Mouse (Mus musculus) olfactory bulb, adult 2 months (tissue): ENCODE measurements around the gene Dgcr8.
"Not testable (repeated sequence)": the region's sequence is repeated elsewhere in the genome, so short reads cannot be mapped to it uniquely, and the experiment has no call there.

Experiments used
- CTCF ChIP-seq: fragments of 200-500 bp; IDR thresholded peaks from 2 replicates; pipeline ENCODE4 v1.5.1; 2012; ENCODE audit warnings: low read depth, mild to moderate bottlenecking, low read length, moderate library complexity; ENCODE audit not compliant: insufficient read depth
- POLR2A ChIP-seq: fragments of 200-500 bp; IDR thresholded peaks from 2 replicates; pipeline ENCODE4 v1.6.1; 2012; ENCODE audit warnings: mild to moderate bottlenecking, low read depth, low read length, moderate library complexity; ENCODE audit not compliant: insufficient read depth

GRCm38 (mm10) chr16:18289614-18290013, 568 bp upstream of the Dgcr8 start:
- TF ChIP-seq CTCF, POLR2A: not testable (repeated sequence)
